Mouse (Mus musculus): Measurements from ENCODE around the gene Gse1.

DNA sequence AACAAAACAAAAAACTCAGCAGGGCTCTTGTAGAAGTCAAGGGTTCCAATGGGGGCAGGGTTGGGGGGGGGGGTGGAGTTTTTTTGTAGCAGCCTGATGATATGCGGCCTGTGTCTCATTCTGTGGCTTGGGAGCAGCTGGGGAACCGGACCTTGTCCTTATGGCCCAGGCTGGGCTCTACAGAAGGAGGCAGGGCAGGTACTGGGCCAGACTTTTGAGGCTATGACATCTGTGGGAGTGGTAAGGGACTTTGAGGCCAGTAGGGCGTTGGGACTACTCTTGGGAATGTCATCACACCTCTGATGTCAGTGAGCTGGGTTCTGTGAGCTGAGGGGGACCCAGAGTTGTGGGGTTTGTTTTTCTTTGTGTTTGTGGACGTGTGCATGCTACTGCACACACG lies 267.2 kb downstream of the Gse1 start:
- TF ChIP-seq POLR2A (IDR thresholded peaks at IDR 0.05; ENCODE audit: insufficient read length, low read depth) (no peak), E2F4 (IDR thresholded peaks at IDR 0.05; ENCODE audit: insufficient read depth) (no peak), POLR2AphosphoS2 (IDR thresholded peaks at IDR 0.05; ENCODE audit: insufficient read length, low read depth) (no peak), MYOD1 (IDR thresholded peaks at IDR 0.05; ENCODE audit: control insufficient read depth in 1 of 3, insufficient read length in 2 of 3, low read depth in 2 of 3) (no peak), MYOG (IDR thresholded peaks at IDR 0.05; ENCODE audit: control insufficient read depth in 1 of 3, insufficient read depth in 1 of 3, insufficient read length in 2 of 3, low read depth in 2 of 3) (peak in 1 of 3 experiments; percentile 42), TCF12 (IDR thresholded peaks at IDR 0.05; ENCODE audit: insufficient read depth, poor library complexity, severe bottlenecking) (no peak), MAX (IDR thresholded peaks at IDR 0.05; ENCODE audit: low read depth) (no peak), USF1 (IDR thresholded peaks at IDR 0.05; ENCODE audit: low read depth) (no peak)

All from myocyte (in vitro differentiated cells).